Mouse (Mus musculus): ENCODE measurements around the gene Nup54. TPM values are rescaled to one million over a fixed set of nuclear protein-coding genes. Genes with fewer than 3 reads are reported as not detected.

Gene Nup54
- polyA plus RNA-seq, 1 experiment from 2014 or later = 53.7 TPM

DNA sequence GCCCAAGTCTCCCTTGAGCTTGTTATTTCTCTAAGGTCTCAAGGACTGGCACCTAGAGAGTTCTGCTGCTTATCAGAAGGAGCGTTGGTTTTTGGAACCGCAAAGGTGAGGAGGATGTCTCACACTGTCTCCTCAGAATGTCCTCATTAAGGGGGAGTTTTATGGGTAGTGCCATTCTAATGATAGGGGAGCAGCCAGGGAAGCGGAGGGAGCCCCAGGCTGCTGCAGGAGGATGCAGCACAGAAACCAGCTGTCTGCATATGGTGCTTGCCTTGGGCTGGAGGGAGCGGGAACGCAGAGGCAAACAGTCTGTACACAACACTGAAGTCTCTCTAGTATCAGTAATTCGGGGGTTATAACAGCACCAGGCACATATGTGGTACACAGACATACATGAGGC is 64.1 kb downstream of the Nup54 start:
- Histone ChIP-seq H3K4me3 (replicated peaks) (no peak overlapping the region), H3K4me1 (replicated peaks) (0 out of 2 replicates have a peak, but pooled peaks cover 2% of the 10 kb centered on the region), H3K9ac (replicated peaks) (no peak overlapping the region), H3K4me2 (replicated peaks) (no peak overlapping the region), H3K9me3 (no peaks in the 10 kb centered on the region), H3K27ac (no peak overlapping the region), H3K36me3 (no peaks in the 10 kb centered on the region), H3K27me3 (no peaks in the 10 kb centered on the region)
- no peak for ATAC-seq
- WGBS = 83% methylated on average over 6 of the region's 6 CpGs

GRCm38 (mm10) chr5:92370392-92370791 is 64.6 kb downstream of the Nup54 start:
- Histone ChIP-seq H3K36me3 (no peaks in the 10 kb centered on the region), H3K4me2 (replicated peaks) (no peak overlapping the region), H3K4me1 (replicated peaks) (0 out of 2 replicates have a peak, but pooled peaks cover 2% of the 10 kb centered on the region), H3K4me3 (replicated peaks) (no peak overlapping the region), H3K27me3 (no peaks in the 10 kb centered on the region), H3K9me3 (no peaks in the 10 kb centered on the region), H3K9ac (replicated peaks) (no peak overlapping the region), H3K27ac (no peak overlapping the region)
- ATAC-seq = no peak
- 82% methylated on average over 6 of the region's 6 CpGs for WGBS

GRCm38 (mm10) chr5:92369151-92369994 is 65.6 kb downstream of the Nup54 start:
- H3K4me2 ChIP-seq (replicated peaks) = no peak overlapping the region
- H3K27me3 ChIP-seq = no peaks in the 10 kb centered on the region
- no peak overlapping the region for H3K4me3 ChIP-seq (replicated peaks)
- no peaks in the 10 kb centered on the region for H3K36me3 ChIP-seq
- WGBS = 70% methylated on average over 13 of the region's 13 CpGs
- peak; percentile 84 for ATAC-seq
- H3K9me3 ChIP-seq = no peaks in the 10 kb centered on the region
- H3K9ac ChIP-seq (replicated peaks) = no peak overlapping the region
- H3K27ac ChIP-seq = peak overlapping the region; percentile 25; the same call in 1 of the 2 replicates
- H3K4me1 ChIP-seq (replicated peaks) = 0 out of 2 replicates have a peak, but pooled peaks cover 2% of the 10 kb centered on the region

DNA sequence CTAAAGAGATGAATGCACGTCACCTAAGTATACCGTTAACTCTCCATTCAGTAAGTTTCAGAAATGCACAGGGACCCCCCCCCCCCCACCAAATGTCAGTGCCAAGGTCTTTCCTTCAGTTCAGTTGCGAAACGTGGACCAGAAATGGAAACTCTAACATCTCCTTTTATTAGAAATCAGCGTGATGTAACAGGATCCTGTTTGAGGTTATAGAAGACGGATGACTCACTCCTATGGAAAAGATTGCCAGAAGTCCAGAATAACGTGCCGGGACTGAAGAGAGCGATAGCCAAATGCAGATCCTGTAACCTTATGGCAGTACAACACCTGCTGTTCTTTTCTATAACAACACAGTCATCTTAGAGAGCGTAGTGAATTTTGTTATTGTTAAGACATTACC is 66.6 kb downstream of the Nup54 start:
- 85% methylated on average over 10 of the region's 10 CpGs for WGBS
- Histone ChIP-seq H3K27ac (no peak overlapping the region), H3K9me3 (no peaks in the 10 kb centered on the region), H3K4me3 (replicated peaks) (no peak overlapping the region), H3K9ac (replicated peaks) (no peak overlapping the region), H3K4me1 (replicated peaks) (0 out of 2 replicates have a peak, but pooled peaks cover 2% of the 10 kb centered on the region), H3K27me3 (no peaks in the 10 kb centered on the region), H3K36me3 (no peaks in the 10 kb centered on the region), H3K4me2 (replicated peaks) (no peak overlapping the region)
- ATAC-seq = no peak

- no peaks in the 10 kb centered on the region for H3K9me3 ChIP-seq
- no peak overlapping the region for H3K4me3 ChIP-seq (replicated peaks)
- no peak for ATAC-seq
- no peak overlapping the region for H3K9ac ChIP-seq (replicated peaks)
- H3K36me3 ChIP-seq = no peaks in the 10 kb centered on the region
- no peaks in the 10 kb centered on the region for H3K27me3 ChIP-seq
- WGBS = 83% methylated on average over 6 of the region's 6 CpGs
- no peak overlapping the region for H3K4me2 ChIP-seq (replicated peaks)
- H3K4me1 ChIP-seq (replicated peaks) = 0 out of 2 replicates have a peak, but pooled peaks cover 2% of the 10 kb centered on the region
- no peak overlapping the region for H3K27ac ChIP-seq
Observed at GRCm38 (mm10) chr5:92366565-92366964, 68.5 kb downstream of the Nup54 start.

Small RNA genes within 50 kb of the gene (microRNA-seq; reads per million reads assigned to microRNA genes)
- gene Mir6415 = not detected

Other genes starting within 250 kb of the Nup54 start
- gene U90926, start 219.8 kb downstream of the Nup54 start, polyA plus RNA-seq (2015; fragmentation: Nextera tagmentation; extraction: Ambion mirVana) = not detected in 2 replicates
- 0.38 and 0.48 TPM in 2 replicates for gene Ppef2, start 178.9 kb downstream of the Nup54 start, polyA plus RNA-seq (2015; fragmentation: Nextera tagmentation; extraction: Ambion mirVana)
- 9.1 and 10.4 TPM in 2 replicates for gene Naaa, start 157.0 kb downstream of the Nup54 start, polyA plus RNA-seq (2015; fragmentation: Nextera tagmentation; extraction: Ambion mirVana)
- 32.6 and 34.2 TPM in 2 replicates for gene Sdad1, start 124.7 kb downstream of the Nup54 start, polyA plus RNA-seq (2015; fragmentation: Nextera tagmentation; extraction: Ambion mirVana)
- gene Cxcl9, start 107.1 kb downstream of the Nup54 start, polyA plus RNA-seq (2015; fragmentation: Nextera tagmentation; extraction: Ambion mirVana) = not detected in 2 replicates
- gene Art3, start 103.4 kb downstream of the Nup54 start, polyA plus RNA-seq (2015; fragmentation: Nextera tagmentation; extraction: Ambion mirVana) = 2.9 and 5.6 TPM in 2 replicates
- gene Cxcl10, start 86.3 kb downstream of the Nup54 start, polyA plus RNA-seq (2015; fragmentation: Nextera tagmentation; extraction: Ambion mirVana) = 0.28 and 0.31 TPM in 2 replicates
- gene Scarb2, start 71.6 kb upstream of the Nup54 start, polyA plus RNA-seq (2015; fragmentation: Nextera tagmentation; extraction: Ambion mirVana) = 21.0 and 21.8 TPM in 2 replicates
- gene Fam47e, start 119.8 kb upstream of the Nup54 start, polyA plus RNA-seq (2015; fragmentation: Nextera tagmentation; extraction: Ambion mirVana) = not detected in 2 replicates
- gene Stbd1, start 167.8 kb upstream of the Nup54 start, polyA plus RNA-seq (2015; fragmentation: Nextera tagmentation; extraction: Ambion mirVana) = 3.2 and 4.6 TPM in 2 replicates
- gene Ccdc158, start 240.1 kb upstream of the Nup54 start, polyA plus RNA-seq (2015; fragmentation: Nextera tagmentation; extraction: Ambion mirVana) = 0.37 and 0.63 TPM in 2 replicates
- gene Shroom3, start 248.2 kb upstream of the Nup54 start, polyA plus RNA-seq (2015; fragmentation: Nextera tagmentation; extraction: Ambion mirVana) = 2.4 and 2.5 TPM in 2 replicates

All from midbrain, embryonic 13.5 days (tissue).